Mouse (Mus musculus) small intestine, adult 10 weeks (tissue): ENCODE measurements around the gene Gstp1. TPM values are rescaled to one million over a fixed set of nuclear protein-coding genes. Genes with fewer than 3 reads are reported as not detected.

Experiments
- polyA plus RNA-seq: library from polyadenylated mRNA; stranded (reverse); fragments of 350-450 nt; fragmentation: Illumina TruSeq; extraction: RNeasy Lipid Tissue Mini Kit (QIAGEN cat#74804); gene quantifications from one replicate; pipeline ENCODE4 v1.2.3, GENCODE M21; 2014; ENCODE audit warnings: low replicate concordance

Gstp1 gene
- 15.3 TPM for polyA plus RNA-seq

GRCm38 (mm10) chr19:4037788-4038232 lies at the start of gene Gstp1:
Gene Gstp1 (minus strand): TSS chr19:4037985.

GRCm38 (mm10) chr19:4081394-4081793 lies 43.6 kb upstream of the Gstp1 start, which contains the start of gene Cabp2:
Gene Cabp2 (plus strand): TSS chr19:4081578.

GRCm38 (mm10) chr19:4059069-4059740 lies 21.4 kb upstream of the Gstp1 start, which contains the start of gene Gstp3:
Gene Gstp3 (minus strand): TSS chr19:4059569.

GRCm38 (mm10) chr19:4045966-4046865 lies 8.4 kb upstream of the Gstp1 start, which contains the start of gene Gstp2:
Gene Gstp2 (minus strand): TSS chr19:4046023.

GRCm38 (mm10) chr19:4012432-4013022 lies 25.3 kb downstream of the Gstp1 start, which contains the start of gene Ndufv1:
Gene Ndufv1 (minus strand): TSS chr19:4012806.

GRCm38 (mm10) chr19:4003112-4003511 lies 34.7 kb downstream of the Gstp1 start, which contains the start of gene Doc2g:
Gene Doc2g (plus strand): TSS chr19:4003313.

GRCm38 (mm10) chr19:4000119-4000900 lies 37.5 kb downstream of the Gstp1 start, which contains the start of the genes Nudt8 and Gm49405:
Gene Nudt8 (plus strand): TSS chr19:4000580.
Gene Gm49405 (plus strand): TSS chr19:4000626.

GRCm38 (mm10) chr19:3992416-3992815 lies 45.4 kb downstream of the Gstp1 start, which contains the start of gene Tbx10:
Gene Tbx10 (plus strand): TSS chr19:3992752.

GRCm38 (mm10) chr19:3986334-3986733 lies 51.5 kb downstream of the Gstp1 start, which contains the start of gene Acy3:
Gene Acy3 (plus strand): TSS chr19:3986570.

Other genes with a start within 250 kb of the Gstp1 start
- gene Chka, start 186.2 kb downstream of the Gstp1 start, polyA plus RNA-seq: 266 TPM
- gene Tcirg1, start 130.9 kb downstream of the Gstp1 start, polyA plus RNA-seq: 1.8 TPM
- 0.63 TPM for gene Ndufs8, start 125.2 kb downstream of the Gstp1 start, polyA plus RNA-seq
- 1.9 TPM for gene Aldh3b1, start 108.2 kb downstream of the Gstp1 start, polyA plus RNA-seq
- gene Unc93b1, start 102.8 kb downstream of the Gstp1 start, polyA plus RNA-seq: 0.33 TPM
- not detected for gene Aldh3b3, start 79.3 kb downstream of the Gstp1 start, polyA plus RNA-seq
- not detected for gene Aldh3b2, start 65.7 kb downstream of the Gstp1 start, polyA plus RNA-seq
- gene Acy3, start 51.4 kb downstream of the Gstp1 start, polyA plus RNA-seq: 5.0 TPM
- gene Tbx10, start 45.2 kb downstream of the Gstp1 start, polyA plus RNA-seq: not detected
- gene Nudt8, start 37.4 kb downstream of the Gstp1 start, polyA plus RNA-seq: not detected
- gene Gm49405, start 37.4 kb downstream of the Gstp1 start, polyA plus RNA-seq: 0.19 TPM
- gene Doc2g, start 34.7 kb downstream of the Gstp1 start, polyA plus RNA-seq: not detected
- gene Ndufv1, start 25.2 kb downstream of the Gstp1 start, polyA plus RNA-seq: 2.5 TPM
- 8.5 TPM for gene Gstp2, start 8.0 kb upstream of the Gstp1 start, polyA plus RNA-seq
- gene Gstp3, start 21.6 kb upstream of the Gstp1 start, polyA plus RNA-seq: not detected
- not detected for gene Cabp2, start 43.6 kb upstream of the Gstp1 start, polyA plus RNA-seq
- 2.9 TPM for gene Cdk2ap2, start 59.2 kb upstream of the Gstp1 start, polyA plus RNA-seq
- gene Pitpnm1, start 62.0 kb upstream of the Gstp1 start, polyA plus RNA-seq: 0.93 TPM
- not detected for gene Aip, start 87.9 kb upstream of the Gstp1 start, polyA plus RNA-seq
- not detected for gene Gpr152, start 101.8 kb upstream of the Gstp1 start, polyA plus RNA-seq
- 0.71 TPM for gene Cabp4, start 106.0 kb upstream of the Gstp1 start, polyA plus RNA-seq
- 9.9 TPM for gene Coro1b, start 110.6 kb upstream of the Gstp1 start, polyA plus RNA-seq
- gene Ptprcap, start 115.6 kb upstream of the Gstp1 start, polyA plus RNA-seq: 1.9 TPM
- gene Rps6kb2, start 125.4 kb upstream of the Gstp1 start, polyA plus RNA-seq: 1.9 TPM
- 0.67 TPM for gene Carns1, start 137.5 kb upstream of the Gstp1 start, polyA plus RNA-seq
- gene Tbc1d10c, start 153.3 kb upstream of the Gstp1 start, polyA plus RNA-seq: 0.56 TPM
- 39.0 TPM for gene Ppp1ca, start 154.1 kb upstream of the Gstp1 start, polyA plus RNA-seq
- 1.7 TPM for gene Rad9a, start 163.7 kb upstream of the Gstp1 start, polyA plus RNA-seq
- gene Clcf1, start 176.3 kb upstream of the Gstp1 start, polyA plus RNA-seq: 0.33 TPM
- not detected for gene AC109138.7, start 176.4 kb upstream of the Gstp1 start, polyA plus RNA-seq
- not detected for gene Pold4, start 193.9 kb upstream of the Gstp1 start, polyA plus RNA-seq
- 4.9 TPM for gene Ssh3, start 231.2 kb upstream of the Gstp1 start, polyA plus RNA-seq
- not detected for gene Ankrd13d, start 245.2 kb upstream of the Gstp1 start, polyA plus RNA-seq